Mouse (Mus musculus): ENCODE measurements around the gene 1700011L22Rik. TPM values are rescaled to one million over a fixed set of nuclear protein-coding genes. Genes with fewer than 3 reads are reported as not detected.

The 1700011L22Rik gene
- polyA plus RNA-seq, 1 experiment from 2014 or later = not detected

- H3K4me3 ChIP-seq = no peak overlapping the region
- no peaks in the 10 kb centered on the region for H3K9me3 ChIP-seq
- WGBS = 77% methylated on average over 8 of the region's 8 CpGs
- no peak overlapping the region for H3K27ac ChIP-seq (replicated peaks)
- no peaks in the 10 kb centered on the region for H3K4me1 ChIP-seq
- H3K36me3 ChIP-seq (replicated peaks) = peaks cover 36% of the 10 kb centered on the region
- DNase-seq (ENCODE audit: low spot score) = no peak
- H3K27me3 ChIP-seq (replicated peaks; ENCODE audit: low read depth, poor library complexity, severe bottlenecking) = no peaks in the 10 kb centered on the region
Measured at GRCm38 (mm10) chr8:79277264-79277870, 29.0 kb upstream of the 1700011L22Rik start.

DNA sequence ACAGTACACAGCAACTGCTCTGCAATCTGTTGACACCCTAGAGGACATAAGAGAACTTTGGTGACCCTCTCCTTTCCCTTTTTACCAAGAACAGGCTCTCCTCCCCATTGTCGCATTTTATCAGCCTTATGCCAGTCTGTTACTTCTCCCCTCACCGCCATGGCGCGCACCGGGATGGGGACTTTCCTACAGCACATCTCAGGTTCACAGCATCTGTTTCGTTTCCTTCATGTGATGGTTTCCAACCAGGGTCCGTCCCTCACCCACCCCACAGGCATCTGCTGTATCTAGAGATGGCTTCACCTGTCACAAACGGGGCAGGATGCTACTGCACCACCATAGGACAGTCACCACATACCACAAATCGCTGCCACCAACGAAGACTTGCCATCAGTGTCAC is 26.6 kb upstream of the 1700011L22Rik start:
- Histone ChIP-seq H3K9me3 (no peaks in the 10 kb centered on the region), H3K4me3 (no peak overlapping the region), H3K27ac (replicated peaks) (no peak overlapping the region), H3K27me3 (replicated peaks; ENCODE audit: low read depth, poor library complexity, severe bottlenecking) (no peaks in the 10 kb centered on the region), H3K4me1 (no peaks in the 10 kb centered on the region), H3K36me3 (replicated peaks) (peaks cover 44% of the 10 kb centered on the region)
- no peak for DNase-seq (ENCODE audit: low spot score)
- 93% methylated on average over 10 of the region's 10 CpGs for WGBS

DNA sequence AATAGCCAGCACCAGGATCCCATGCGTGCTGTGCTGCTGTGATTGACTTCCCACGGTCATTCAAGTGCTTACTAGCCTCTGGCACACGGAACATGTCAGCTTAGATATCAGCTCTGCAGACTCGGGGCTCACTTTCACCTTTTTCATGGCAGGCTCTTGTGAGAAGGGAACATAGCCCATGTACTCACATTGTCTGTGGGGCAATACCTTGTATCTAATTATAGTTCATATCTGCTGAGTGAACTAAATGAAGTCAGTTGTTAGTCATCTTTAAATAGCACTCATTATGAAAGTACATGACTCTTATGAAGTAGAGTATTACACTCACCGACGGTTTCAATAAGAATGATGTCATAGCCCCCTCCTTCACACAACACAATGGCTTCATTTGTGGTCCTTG is 25.4 kb upstream of the 1700011L22Rik start:
- Histone ChIP-seq H3K9me3 (no peaks in the 10 kb centered on the region), H3K4me3 (no peak overlapping the region), H3K27ac (replicated peaks) (no peak overlapping the region), H3K4me1 (no peaks in the 10 kb centered on the region), H3K36me3 (replicated peaks) (peaks cover 51% of the 10 kb centered on the region), H3K27me3 (replicated peaks; ENCODE audit: low read depth, poor library complexity, severe bottlenecking) (no peaks in the 10 kb centered on the region)
- no peak for DNase-seq (ENCODE audit: low spot score)
- WGBS = 93% methylated on average over 6 of the region's 6 CpGs

- 78% methylated on average over 4 of the region's 4 CpGs for WGBS
Measured at GRCm38 (mm10) chr8:79272676-79273075, 24.3 kb upstream of the 1700011L22Rik start.

DNA sequence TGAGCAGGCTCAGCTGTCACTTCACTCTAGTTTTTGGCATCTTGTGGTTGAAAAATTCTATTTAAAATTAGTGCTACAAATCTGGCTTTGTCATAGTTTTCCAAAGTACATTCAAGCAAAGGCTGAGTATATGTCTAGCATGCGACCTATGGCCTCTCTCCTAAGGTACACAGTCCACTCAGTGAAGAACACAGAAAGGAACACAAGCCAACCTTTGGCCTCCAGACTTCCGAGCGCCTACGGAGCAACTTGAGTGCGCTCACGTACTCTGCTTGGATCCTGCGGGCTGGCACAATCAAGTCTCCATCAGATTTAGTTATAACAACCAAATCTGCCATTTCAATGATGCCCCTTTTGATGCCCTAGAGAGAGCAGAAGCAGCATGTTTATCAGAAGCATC is 20.6 kb upstream of the 1700011L22Rik start:
- WGBS = 94% methylated on average over 7 of the region's 7 CpGs
- no peaks in the 10 kb centered on the region for H3K27me3 ChIP-seq (replicated peaks; ENCODE audit: low read depth, poor library complexity, severe bottlenecking)
- no peak for DNase-seq (ENCODE audit: low spot score)
- no peaks in the 10 kb centered on the region for H3K9me3 ChIP-seq
- peaks cover 63% of the 10 kb centered on the region for H3K36me3 ChIP-seq (replicated peaks)
- H3K4me1 ChIP-seq = no peaks in the 10 kb centered on the region
- H3K4me3 ChIP-seq = no peak overlapping the region
- H3K27ac ChIP-seq (replicated peaks) = no peak overlapping the region

More at GRCm38 (mm10) chr8:79272676-79273075, 24.3 kb upstream of the 1700011L22Rik start:
- Histone ChIP-seq H3K4me1 (no peaks in the 10 kb centered on the region), H3K27ac (replicated peaks) (no peak overlapping the region), H3K27me3 (replicated peaks; ENCODE audit: low read depth, poor library complexity, severe bottlenecking) (no peaks in the 10 kb centered on the region), H3K36me3 (replicated peaks) (peaks cover 60% of the 10 kb centered on the region), H3K4me3 (no peak overlapping the region), H3K9me3 (no peaks in the 10 kb centered on the region)
- no peak for DNase-seq (ENCODE audit: low spot score)

GRCm38 (mm10) chr8:79261920-79262319 is 13.6 kb upstream of the 1700011L22Rik start:
- Histone ChIP-seq H3K27me3 (replicated peaks; ENCODE audit: low read depth, poor library complexity, severe bottlenecking) (no peaks in the 10 kb centered on the region), H3K36me3 (replicated peaks) (peaks cover 4% of the 10 kb centered on the region; the same call in 1 of the 2 replicates), H3K4me3 (no peak overlapping the region), H3K27ac (replicated peaks) (no peak overlapping the region), H3K4me1 (no peaks in the 10 kb centered on the region; the same call in 1 of the 2 replicates), H3K9me3 (no peaks in the 10 kb centered on the region)
- WGBS = 89% methylated on average over 5 of the region's 5 CpGs
- DNase-seq (ENCODE audit: low spot score) = no peak

DNA sequence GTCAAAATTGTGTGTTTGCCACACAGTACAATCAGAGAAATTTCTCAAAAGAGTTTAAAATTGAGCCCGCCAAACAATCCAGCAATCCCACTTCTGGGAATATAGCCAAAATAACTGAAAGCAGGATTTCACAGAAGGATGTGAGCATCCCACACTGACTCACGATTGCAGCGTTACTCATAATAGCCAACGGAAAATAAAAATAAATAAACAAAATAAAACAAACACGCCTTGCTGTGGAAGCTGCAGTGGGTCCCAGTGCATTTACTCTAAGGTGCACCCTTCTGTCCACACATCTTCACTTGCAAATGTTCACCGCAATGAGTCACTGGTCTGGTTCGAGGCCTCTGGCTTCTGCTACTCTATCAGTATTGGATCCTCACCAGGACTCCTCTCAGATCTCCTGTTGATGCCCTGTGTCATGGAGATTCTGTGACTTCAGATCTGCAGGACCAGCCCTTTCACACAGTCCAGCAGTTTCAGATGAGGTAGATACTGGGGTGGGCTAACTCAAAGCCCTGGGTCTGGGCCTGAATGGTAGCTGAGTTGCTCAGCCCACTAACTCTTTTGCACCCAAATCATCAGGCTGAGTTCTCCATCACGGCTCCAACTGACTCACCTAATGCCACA is 7.8 kb upstream of the 1700011L22Rik start:
- H3K4me1 ChIP-seq = no peaks in the 10 kb centered on the region; the same call in 1 of the 2 replicates
- no peak overlapping the region for H3K27ac ChIP-seq (replicated peaks)
- WGBS = 89% methylated on average over 8 of the region's 8 CpGs
- DNase-seq (ENCODE audit: low spot score) = no peak
- no peak overlapping the region for H3K4me3 ChIP-seq
- H3K36me3 ChIP-seq (replicated peaks) = no peaks in the 10 kb centered on the region
- H3K9me3 ChIP-seq = no peaks in the 10 kb centered on the region
- no peaks in the 10 kb centered on the region for H3K27me3 ChIP-seq (replicated peaks; ENCODE audit: low read depth, poor library complexity, severe bottlenecking)

- Histone ChIP-seq H3K27me3 (replicated peaks; ENCODE audit: low read depth, poor library complexity, severe bottlenecking) (no peaks in the 10 kb centered on the region), H3K27ac (replicated peaks) (no peak overlapping the region), H3K9me3 (no peaks in the 10 kb centered on the region), H3K4me1 (no peaks in the 10 kb centered on the region), H3K36me3 (replicated peaks) (no peaks in the 10 kb centered on the region), H3K4me3 (no peak overlapping the region)
- no peak for DNase-seq (ENCODE audit: low spot score)
- 92% methylated on average over 6 of the region's 6 CpGs for WGBS
Measured at GRCm38 (mm10) chr8:79253742-79254141, 5.4 kb upstream of the 1700011L22Rik start.

DNA sequence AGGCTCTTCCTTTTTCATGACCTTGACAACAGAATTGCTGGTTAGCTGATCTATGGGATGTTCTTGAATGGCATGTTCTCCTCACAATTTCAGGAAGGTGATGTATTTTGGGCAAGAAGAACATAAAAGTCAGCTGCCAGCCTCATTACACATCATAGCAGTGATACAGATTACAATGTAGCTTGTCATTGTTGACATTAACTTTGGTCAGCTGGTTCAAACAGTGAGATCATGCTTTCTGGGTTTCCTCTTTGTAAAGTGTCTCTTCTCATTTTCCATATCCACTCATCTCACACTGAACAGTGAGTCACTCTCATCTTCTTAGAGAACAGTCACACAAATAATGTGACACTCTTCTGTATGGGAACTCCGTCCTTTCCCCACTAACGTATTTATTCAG is 4.9 kb downstream of the 1700011L22Rik start:
- no peaks in the 10 kb centered on the region for H3K36me3 ChIP-seq (replicated peaks)
- no peak overlapping the region for H3K4me3 ChIP-seq
- no peaks in the 10 kb centered on the region for H3K9me3 ChIP-seq
- H3K27ac ChIP-seq (replicated peaks) = no peak overlapping the region
- no peaks in the 10 kb centered on the region for H3K27me3 ChIP-seq (replicated peaks; ENCODE audit: low read depth, poor library complexity, severe bottlenecking)
- no peak for DNase-seq (ENCODE audit: low spot score)
- H3K4me1 ChIP-seq = no peaks in the 10 kb centered on the region
- 90% methylated on average over 2 of the region's 2 CpGs for WGBS

- no peak overlapping the region for H3K27ac ChIP-seq (replicated peaks)
- H3K27me3 ChIP-seq (replicated peaks; ENCODE audit: low read depth, poor library complexity, severe bottlenecking) = no peaks in the 10 kb centered on the region
- no peaks in the 10 kb centered on the region for H3K4me1 ChIP-seq
- DNase-seq (ENCODE audit: low spot score) = no peak
- no peaks in the 10 kb centered on the region for H3K9me3 ChIP-seq
- H3K4me3 ChIP-seq = no peak overlapping the region
- WGBS = 87% methylated on average over 7 of the region's 7 CpGs
- no peaks in the 10 kb centered on the region for H3K36me3 ChIP-seq (replicated peaks)
Measured at GRCm38 (mm10) chr8:79239996-79240395, 8.4 kb downstream of the 1700011L22Rik start.

GRCm38 (mm10) chr8:79239320-79239719 is 9.1 kb downstream of the 1700011L22Rik start:
- H3K4me3 ChIP-seq = no peak overlapping the region
- no peaks in the 10 kb centered on the region for H3K9me3 ChIP-seq
- DNase-seq (ENCODE audit: low spot score) = no peak
- WGBS = 86% methylated on average over 3 of the region's 3 CpGs
- no peaks in the 10 kb centered on the region for H3K27me3 ChIP-seq (replicated peaks; ENCODE audit: low read depth, poor library complexity, severe bottlenecking)
- no peaks in the 10 kb centered on the region for H3K4me1 ChIP-seq
- H3K36me3 ChIP-seq (replicated peaks) = no peaks in the 10 kb centered on the region
- H3K27ac ChIP-seq (replicated peaks) = no peak overlapping the region

DNA sequence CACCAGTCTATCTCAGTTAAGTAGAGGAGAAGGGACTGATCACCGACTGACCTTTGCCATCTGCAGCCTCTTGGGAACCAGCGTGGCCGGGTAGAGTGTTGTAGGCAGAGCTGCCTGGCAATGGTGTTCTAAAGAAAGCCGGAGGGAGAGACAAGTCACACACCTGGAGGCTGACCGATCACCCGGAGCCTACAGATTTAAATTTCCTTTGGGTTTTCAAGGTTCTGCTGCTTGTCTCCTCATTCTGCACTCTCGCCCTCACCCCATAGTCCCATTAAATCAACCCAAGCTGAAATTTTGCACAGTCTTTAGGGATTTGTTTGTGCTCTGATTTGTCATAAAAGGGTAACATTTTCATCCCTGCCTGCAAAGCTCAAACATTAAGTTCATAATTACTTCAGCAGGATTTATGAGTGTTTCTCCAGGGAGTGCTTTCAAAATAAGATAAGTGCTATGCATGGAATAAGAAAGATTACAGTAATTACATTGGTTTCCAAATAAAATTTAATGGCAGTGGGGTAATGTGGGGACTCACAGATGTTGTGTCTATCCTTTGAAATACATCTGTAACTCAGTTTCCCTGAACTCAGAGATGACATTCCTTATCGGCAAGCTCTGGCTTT is 19.0 kb downstream of the 1700011L22Rik start:
- DNase-seq (ENCODE audit: low spot score) = no peak
- Histone ChIP-seq H3K36me3 (replicated peaks) (no peaks in the 10 kb centered on the region), H3K27me3 (replicated peaks; ENCODE audit: low read depth, poor library complexity, severe bottlenecking) (no peaks in the 10 kb centered on the region), H3K27ac (replicated peaks) (no peak overlapping the region), H3K4me1 (no peaks in the 10 kb centered on the region; the same call in 1 of the 2 replicates), H3K4me3 (no peak overlapping the region), H3K9me3 (peaks cover 5% of the 10 kb centered on the region; the same call in 1 of the 2 replicates)
- WGBS = 90% methylated on average over 8 of the region's 8 CpGs

DNA sequence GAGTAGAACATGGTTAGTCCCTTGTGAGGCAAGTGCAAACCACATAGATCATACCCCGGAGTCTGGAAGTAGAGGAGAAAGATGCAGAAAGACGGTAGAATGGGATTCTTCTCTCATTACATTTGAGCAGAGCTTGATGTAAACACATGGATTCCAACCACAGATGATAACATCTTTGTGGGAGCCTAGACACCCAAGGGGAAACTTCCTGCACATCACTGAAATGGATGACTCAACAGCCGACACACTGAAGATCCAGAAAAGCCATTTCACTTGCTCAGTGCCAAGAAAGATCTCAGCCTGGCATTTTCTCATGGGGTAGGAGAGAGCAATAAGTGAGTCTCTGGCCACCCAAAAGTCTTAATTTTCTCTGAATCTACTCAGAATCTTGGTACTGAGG is 20.5 kb downstream of the 1700011L22Rik start:
- Histone ChIP-seq H3K27me3 (replicated peaks; ENCODE audit: low read depth, poor library complexity, severe bottlenecking) (no peaks in the 10 kb centered on the region), H3K4me3 (no peak overlapping the region), H3K4me1 (peaks cover 9% of the 10 kb centered on the region), H3K36me3 (replicated peaks) (no peaks in the 10 kb centered on the region), H3K9me3 (peaks cover 5% of the 10 kb centered on the region; the same call in 1 of the 2 replicates), H3K27ac (replicated peaks) (no peak overlapping the region)
- no peak for DNase-seq (ENCODE audit: low spot score)
- 90% methylated on average over 3 of the region's 3 CpGs for WGBS

Data from embryonic facial prominence, embryonic 10.5 days (tissue).